Mouse (Mus musculus): ENCODE measurements around the gene Dnal4. TPM values are rescaled to one million over a fixed set of nuclear protein-coding genes. Genes with fewer than 3 reads are reported as not detected.

Dnal4 gene
- total RNA-seq, 1 experiment = 23.5 TPM

GRCm38 (mm10) chr15:79753420-79753752 is 24.3 kb downstream of the Dnal4 start:
- no peak for TF ChIP-seq ZC3H11A (IDR thresholded peaks at IDR 0.05; ENCODE audit: borderline replicate concordance, low read depth, low read length)
- Histone ChIP-seq H3K36me3 (ENCODE audit: control insufficient read depth, insufficient read depth, low read length, poor library complexity, severe bottlenecking) (no peaks in the 10 kb centered on the region), H3K27ac (ENCODE audit: insufficient read depth, low read depth, low read length, poor library complexity, severe bottlenecking) (no peak overlapping the region), H3K4me3 (ENCODE audit: insufficient read depth in 1 of 2, low read depth in 1 of 2, low read length in 2 of 2, poor library complexity in 1 of 2, severe bottlenecking in 1 of 2) (no peak overlapping the region), H3K9me3 (ENCODE audit: control insufficient read depth, insufficient read depth, low read depth, low read length) (no peaks in the 10 kb centered on the region), H3K4me1 (ENCODE audit: control insufficient read depth in 2 of 2, insufficient read depth in 2 of 2, low read length in 2 of 2, poor library complexity in 1 of 2) (peaks cover 3 to 8% of the 10 kb centered on the region in 2 experiments; a peak in 2 of 4 replicates), H3K9ac (ENCODE audit: insufficient read depth, low read depth, low read length, poor library complexity, severe bottlenecking) (no peak overlapping the region)
- DNase-seq (ENCODE audit: low read depth, low spot score) = no peak
- in situ Hi-C loops (cut with MboI; ENCODE audit: low sequenced_read_pairs in 2 of 2, unreplicated experiment in 2 of 2) = loop anchor here in 1 of 2 experiments (25.0 kb wide), 1 partner anchor 309 kb away; no protein-coding TSS in a partner anchor

GRCm38 (mm10) chr15:79752742-79753419 is 24.8 kb downstream of the Dnal4 start:
- Histone ChIP-seq H3K4me1 (ENCODE audit: control insufficient read depth in 2 of 2, insufficient read depth in 2 of 2, low read length in 2 of 2, poor library complexity in 1 of 2) (peaks cover 4 to 8% of the 10 kb centered on the region in 2 experiments; a peak in 2 of 4 replicates), H3K36me3 (ENCODE audit: control insufficient read depth, insufficient read depth, low read length, poor library complexity, severe bottlenecking) (no peaks in the 10 kb centered on the region), H3K27ac (ENCODE audit: insufficient read depth, low read depth, low read length, poor library complexity, severe bottlenecking) (no peak overlapping the region), H3K9ac (ENCODE audit: insufficient read depth, low read depth, low read length, poor library complexity, severe bottlenecking) (no peak overlapping the region), H3K9me3 (ENCODE audit: control insufficient read depth, insufficient read depth, low read depth, low read length) (no peaks in the 10 kb centered on the region), H3K4me3 (ENCODE audit: insufficient read depth in 1 of 2, low read depth in 1 of 2, low read length in 2 of 2, poor library complexity in 1 of 2, severe bottlenecking in 1 of 2) (no peak overlapping the region)
- in situ Hi-C loops (cut with MboI; ENCODE audit: low sequenced_read_pairs in 2 of 2, unreplicated experiment in 2 of 2) = loop anchor here in 1 of 2 experiments (25.0 kb wide), 1 partner anchor 309 kb away; no protein-coding TSS in a partner anchor
- TF ChIP-seq ZC3H11A (IDR thresholded peaks at IDR 0.05; ENCODE audit: borderline replicate concordance, low read depth, low read length) (peak; percentile 75; the same call in 1 of the 2 replicates), MAFK (IDR thresholded peaks at IDR 0.05; ENCODE audit: insufficient read depth, low read depth, low read length) (no peak)
- DNase-seq (ENCODE audit: low read depth, low spot score) = no peak

- Histone ChIP-seq H3K4me1 (ENCODE audit: control insufficient read depth in 2 of 2, insufficient read depth in 2 of 2, low read length in 2 of 2, poor library complexity in 1 of 2) (peaks cover 4 to 8% of the 10 kb centered on the region in 2 experiments; a peak in 2 of 4 replicates), H3K36me3 (ENCODE audit: control insufficient read depth, insufficient read depth, low read length, poor library complexity, severe bottlenecking) (no peaks in the 10 kb centered on the region), H3K9ac (ENCODE audit: insufficient read depth, low read depth, low read length, poor library complexity, severe bottlenecking) (peak overlapping the region; percentile 60), H3K4me3 (ENCODE audit: insufficient read depth in 1 of 2, low read depth in 1 of 2, low read length in 2 of 2, poor library complexity in 1 of 2, severe bottlenecking in 1 of 2) (peak overlapping the region; percentile 41 to 52), H3K9me3 (ENCODE audit: control insufficient read depth, insufficient read depth, low read depth, low read length) (no peaks in the 10 kb centered on the region), H3K27ac (ENCODE audit: insufficient read depth, low read depth, low read length, poor library complexity, severe bottlenecking) (peak overlapping the region; percentile 14; the same call in 1 of the 2 replicates)
- DNase-seq (ENCODE audit: low read depth, low spot score) = no peak
- in situ Hi-C loops (cut with MboI; ENCODE audit: low sequenced_read_pairs in 2 of 2, unreplicated experiment in 2 of 2) = loop anchor here in 1 of 2 experiments (25.0 kb wide), 1 partner anchor 311 kb away; no protein-coding TSS in a partner anchor
- TF ChIP-seq MAFK (IDR thresholded peaks at IDR 0.05; ENCODE audit: insufficient read depth, low read depth, low read length) = no peak
- no peak for TF ChIP-seq CHD2 (IDR thresholded peaks at IDR 0.05; ENCODE audit: low read depth, low read length)
- no peak for TF ChIP-seq ZNF384 (IDR thresholded peaks at IDR 0.05; ENCODE audit: low read depth, low read length)
- TF ChIP-seq ZC3H11A (IDR thresholded peaks at IDR 0.05; ENCODE audit: borderline replicate concordance, low read depth, low read length) = no peak
- no peak for TF ChIP-seq HCFC1 (IDR thresholded peaks at IDR 0.05; ENCODE audit: borderline replicate concordance, insufficient read depth, low read length)
Measured at GRCm38 (mm10) chr15:79751772-79752171, 25.9 kb downstream of the Dnal4 start.

GRCm38 (mm10) chr15:79750266-79750665 is 27.4 kb downstream of the Dnal4 start:
- Histone ChIP-seq H3K27ac (ENCODE audit: insufficient read depth, low read depth, low read length, poor library complexity, severe bottlenecking) (no peak overlapping the region), H3K9ac (ENCODE audit: insufficient read depth, low read depth, low read length, poor library complexity, severe bottlenecking) (no peak overlapping the region), H3K4me3 (ENCODE audit: insufficient read depth in 1 of 2, low read depth in 1 of 2, low read length in 2 of 2, poor library complexity in 1 of 2, severe bottlenecking in 1 of 2) (no peak overlapping the region), H3K9me3 (ENCODE audit: control insufficient read depth, insufficient read depth, low read depth, low read length) (no peaks in the 10 kb centered on the region), H3K4me1 (ENCODE audit: control insufficient read depth in 2 of 2, insufficient read depth in 2 of 2, low read length in 2 of 2, poor library complexity in 1 of 2) (peaks cover 4 to 12% of the 10 kb centered on the region in 2 experiments; a peak in 2 of 4 replicates), H3K36me3 (ENCODE audit: control insufficient read depth, insufficient read depth, low read length, poor library complexity, severe bottlenecking) (no peaks in the 10 kb centered on the region)
- TF ChIP-seq ZC3H11A (IDR thresholded peaks at IDR 0.05; ENCODE audit: borderline replicate concordance, low read depth, low read length) = no peak
- no peak for TF ChIP-seq HCFC1 (IDR thresholded peaks at IDR 0.05; ENCODE audit: borderline replicate concordance, insufficient read depth, low read length)
- TF ChIP-seq MAFK (IDR thresholded peaks at IDR 0.05; ENCODE audit: insufficient read depth, low read depth, low read length) = no peak
- no peak for TF ChIP-seq ZNF384 (IDR thresholded peaks at IDR 0.05; ENCODE audit: low read depth, low read length)
- no peak for TF ChIP-seq CHD2 (IDR thresholded peaks at IDR 0.05; ENCODE audit: low read depth, low read length)
- in situ Hi-C loops (cut with MboI; ENCODE audit: low sequenced_read_pairs in 2 of 2, unreplicated experiment in 2 of 2) = loop anchor here in 1 of 2 experiments (25.0 kb wide), 1 partner anchor 312 kb away; no protein-coding TSS in a partner anchor
- DNase-seq (ENCODE audit: low read depth, low spot score) = no peak

Measured in ES-E14 (cell line).